Comparison of ENCODE assay signal across 9 mouse cellular contexts in genomic region chr9:40191086-40191876, GRCm38 (mm10). TPM values are rescaled to one million over a fixed set of nuclear protein-coding genes. Genes with fewer than 3 reads are reported as not detected.
A peak's percentile ranks its signal among the peaks of the same experiment; 100 is the strongest.
DNase-seq lines count a peak whose midpoint lies in the region; ATAC-seq and TF ChIP-seq lines count a peak whose summit lies in the region.
"Had no signal": no experiment of that assay in that cellular context is flagged by ENCODE, and none has a peak within 500 bp of the region (broad histone marks: within the 10 kb centered on the region; RNA-seq: fewer than 3 reads in every experiment).

No protein-coding gene starts in this region.

- 70% methylated on average over 9 of the region's 9 CpGs for WGBS in heart, adult 2 months
- WGBS in heart, postnatal 0 days, result 86% methylated on average over 9 of the region's 9 CpGs
- WGBS in midbrain, embryonic 12.5 days, result 87% methylated on average over 9 of the region's 9 CpGs

- H3K4me1 ChIP-seq in heart, adult 2 months (ENCODE audit: control insufficient read depth, insufficient read depth, low read length), result no peaks in the 10 kb centered on the region; the same call in 1 of the 2 replicates
- peaks cover 14% of the 10 kb centered on the region for H3K4me1 ChIP-seq in G1E (ENCODE audit: insufficient read depth, low read depth, low read length)
- peaks cover 5% of the 10 kb centered on the region for H3K4me1 ChIP-seq in heart, postnatal 0 days (ENCODE audit: control insufficient read depth, insufficient read depth)
- H3K4me1 ChIP-seq in midbrain, embryonic 12.5 days, result peaks cover 11% of the 10 kb centered on the region

- no peaks in the 10 kb centered on the region for H3K27me3 ChIP-seq in heart, adult 2 months (ENCODE audit: control insufficient read depth, insufficient read depth, low read length)
- no peaks in the 10 kb centered on the region for H3K27me3 ChIP-seq in G1E (ENCODE audit: insufficient read depth, low read length)
- no peaks in the 10 kb centered on the region for H3K27me3 ChIP-seq in heart, postnatal 0 days (ENCODE audit: control insufficient read depth, insufficient read depth, low read length)
- no peaks in the 10 kb centered on the region for H3K27me3 ChIP-seq in midbrain, embryonic 12.5 days

- TF ChIP-seq POLR2A in heart, adult 2 months (IDR thresholded peaks at IDR 0.05; ENCODE audit: insufficient read depth, low read depth, low read length), result no peak

- TF ChIP-seq EP300 in heart, adult 2 months (IDR thresholded peaks at IDR 0.05; ENCODE audit: insufficient read depth, low read depth, low read length), result no peak
- no peak for TF ChIP-seq EP300 in heart, postnatal 0 days (IDR thresholded peaks at IDR 0.05; ENCODE audit: low read depth)

- TF ChIP-seq CTCF in heart, adult 2 months (IDR thresholded peaks at IDR 0.05), result no peak
- TF ChIP-seq CTCF in G1E (IDR thresholded peaks at IDR 0.05; ENCODE audit: low read depth, low read length), result no peak
- TF ChIP-seq CTCF in heart, postnatal 0 days (IDR thresholded peaks at IDR 0.05; ENCODE audit: low read depth), result no peak

- H3K79me2 ChIP-seq in heart, adult 2 months (replicated peaks; ENCODE audit: control insufficient read depth, insufficient read depth, low read length), result no peaks in the 10 kb centered on the region

- intact Hi-C loops in heart, adult 2 months (cut with DNase I), result no loop called here
- intact Hi-C loops in heart, postnatal 14 days (cut with DNase I), result no loop called here
- intact Hi-C loops in left cerebral cortex, postnatal 10 days (cut with DNase I), result no loop called here

- no peaks in the 10 kb centered on the region for H3K36me3 ChIP-seq in heart, adult 2 months (ENCODE audit: control insufficient read depth, insufficient read depth, low read length)
- no peaks in the 10 kb centered on the region for H3K36me3 ChIP-seq in G1E (replicated peaks)
- no peaks in the 10 kb centered on the region for H3K36me3 ChIP-seq in heart, postnatal 0 days (replicated peaks; ENCODE audit: control insufficient read depth, insufficient read depth, low read length)
- H3K36me3 ChIP-seq in midbrain, embryonic 12.5 days, result no peaks in the 10 kb centered on the region

- peak overlapping the region; percentile 74 for H3K27ac ChIP-seq in heart, adult 2 months
- peak overlapping the region; percentile 77 for H3K27ac ChIP-seq in heart, postnatal 0 days (ENCODE audit: low read depth)
- H3K27ac ChIP-seq in midbrain, embryonic 12.5 days (replicated peaks), result no peak overlapping the region

- ATAC-seq in G1E (ENCODE audit: extremely low read depth, insufficient number of reproducible peaks, low FRiP score, poor library complexity, severe bottlenecking), result no peak
- ATAC-seq in heart, postnatal 0 days (ENCODE audit: insufficient read depth, low read depth), result no peak
- no peak for ATAC-seq in midbrain, embryonic 12.5 days (ENCODE audit: low FRiP score, low read depth)

- peak overlapping the region; percentile 75 for H3K4me2 ChIP-seq in heart, postnatal 0 days (ENCODE audit: low read depth, low read length)
- H3K4me2 ChIP-seq in midbrain, embryonic 12.5 days (replicated peaks), result peak overlapping the region; percentile 84

- no peak for DNase-seq in heart, adult 2 months
- no peak for DNase-seq in heart, postnatal 14 days
- no peak for DNase-seq in G1E (ENCODE audit: low spot score)
- no peak for DNase-seq in heart, postnatal 0 days (ENCODE audit: low spot score)
- DNase-seq in adrenal gland, adult 2 months, result no peak
- DNase-seq in layer of hippocampus, adult 9-11 months, result no peak
- no peak for DNase-seq in left cerebral cortex, postnatal 10 days (ENCODE audit: extremely low spot score in 1 of 2, low spot score in 2 of 2)

- H3K9ac ChIP-seq in heart, adult 2 months (ENCODE audit: low read depth, low read length), result no peak overlapping the region
- no peak overlapping the region for H3K9ac ChIP-seq in heart, postnatal 0 days (replicated peaks; ENCODE audit: low read depth, low read length)
- H3K9ac ChIP-seq in midbrain, embryonic 12.5 days (replicated peaks), result 0 out of 2 replicates have a peak overlapping the region, but pooled peaks have one; percentile 85

- peaks cover 12% of the 10 kb centered on the region for H3K9me3 ChIP-seq in G1E (replicated peaks)
- no peaks in the 10 kb centered on the region for H3K9me3 ChIP-seq in heart, postnatal 0 days (replicated peaks; ENCODE audit: control insufficient read depth, low read length)
- H3K9me3 ChIP-seq in midbrain, embryonic 12.5 days, result no peaks in the 10 kb centered on the region

- peak overlapping the region; percentile 51 for H3K4me3 ChIP-seq in heart, adult 2 months
- H3K4me3 ChIP-seq in G1E (ENCODE audit: low read depth, low read length), result peak overlapping the region; percentile 74; the same call in 1 of the 2 replicates
- peak overlapping the region; percentile 79 for H3K4me3 ChIP-seq in heart, postnatal 0 days (ENCODE audit: low read depth, low read length)
- H3K4me3 ChIP-seq in midbrain, embryonic 12.5 days, result peak overlapping the region; percentile 88

RNA-seq across cellular contexts. Expression of gene Zfp202, which starts 0.8 kb away (rescaled TPM):
- total RNA-seq in heart, adult 2 months (2021), result 1 to 10 TPM; 2.7 to 2.8 TPM
- polyA plus RNA-seq in heart, adult 2 months (2012; rRNA removed), result 1.2 and 1.8 TPM in 2 replicates
- total RNA-seq in heart, postnatal 14 days (2021), result 1 to 10 TPM; 2.0 TPM
- total RNA-seq in G1E (2014; fragmentation: Nextera tagmentation), result 1.7 and 2.9 TPM in 2 replicates
- 1.8 and 1.9 TPM in 2 replicates for total RNA-seq in G1E (2017)
- 0.67 and 0.85 TPM in 2 replicates for polyA plus RNA-seq in G1E (2012)
- 1.5 TPM in 2 replicates for total RNA-seq in heart, postnatal 0 days (2014; rRNA removed; ENCODE audit: low replicate concordance)
- 2.1 and 2.4 TPM in 2 replicates for polyA plus RNA-seq in heart, postnatal 0 days (2015; fragmentation: Nextera tagmentation; extraction: Ambion mirVana)
- 8.4 and 9.1 TPM in 2 replicates for polyA plus RNA-seq in midbrain, embryonic 12.5 days (2016; fragmentation: Nextera tagmentation; extraction: Ambion mirVana)
- 1 to 10 TPM; 4.6 to 5.0 TPM for total RNA-seq in adrenal gland, adult 2 months (2021)
- polyA plus RNA-seq in adrenal gland, adult 2 months (2012; rRNA removed), result 0.81 and 1.5 TPM in 2 replicates
- 1 to 10 TPM; 4.0 to 4.9 TPM for total RNA-seq in left cerebral cortex, postnatal 10 days (2021)

RNA-seq across cellular contexts. Expression of gene Olfr986, which starts 10.6 kb away (rescaled TPM):
- not detected for total RNA-seq in heart, adult 2 months (2021)
- polyA plus RNA-seq in heart, adult 2 months (2012; rRNA removed), result not detected in 2 replicates
- total RNA-seq in heart, postnatal 14 days (2021), result not detected
- not detected in 2 replicates for total RNA-seq in G1E (2014; fragmentation: Nextera tagmentation)
- total RNA-seq in G1E (2017), result 0.27 TPM in 1 of 2 replicates, not detected in the other
- polyA plus RNA-seq in G1E (2012), result not detected in 2 replicates
- total RNA-seq in heart, postnatal 0 days (2014; rRNA removed; ENCODE audit: low replicate concordance), result not detected in 2 replicates
- polyA plus RNA-seq in heart, postnatal 0 days (2015; fragmentation: Nextera tagmentation; extraction: Ambion mirVana), result not detected in 2 replicates
- not detected in 2 replicates for polyA plus RNA-seq in midbrain, embryonic 12.5 days (2016; fragmentation: Nextera tagmentation; extraction: Ambion mirVana)
- not detected for total RNA-seq in adrenal gland, adult 2 months (2021)
- not detected in 2 replicates for polyA plus RNA-seq in adrenal gland, adult 2 months (2012; rRNA removed)
- total RNA-seq in left cerebral cortex, postnatal 10 days (2021), result not detected
- total RNA-seq: heart, postnatal 36 days had no signal

RNA-seq across cellular contexts. Expression of gene Tmem225, which starts 43.4 kb away (rescaled TPM):
- not detected for total RNA-seq in heart, adult 2 months (2021)
- polyA plus RNA-seq in heart, adult 2 months (2012; rRNA removed), result not detected in 2 replicates
- not detected for total RNA-seq in heart, postnatal 14 days (2021)
- not detected in 2 replicates for total RNA-seq in G1E (2014; fragmentation: Nextera tagmentation)
- 0.11 and 0.12 TPM in 2 replicates for total RNA-seq in G1E (2017)
- polyA plus RNA-seq in G1E (2012), result not detected in 2 replicates
- total RNA-seq in heart, postnatal 0 days (2014; rRNA removed; ENCODE audit: low replicate concordance), result not detected in 2 replicates
- not detected in 2 replicates for polyA plus RNA-seq in heart, postnatal 0 days (2015; fragmentation: Nextera tagmentation; extraction: Ambion mirVana)
- polyA plus RNA-seq in midbrain, embryonic 12.5 days (2016; fragmentation: Nextera tagmentation; extraction: Ambion mirVana), result not detected in 2 replicates
- not detected for total RNA-seq in adrenal gland, adult 2 months (2021)
- not detected in 2 replicates for polyA plus RNA-seq in adrenal gland, adult 2 months (2012; rRNA removed)
- not detected for total RNA-seq in left cerebral cortex, postnatal 10 days (2021)
- total RNA-seq: heart, postnatal 36 days had no signal
